Mouse (Mus musculus) effector memory CD4-positive, alpha-beta T cell, adult 5 months (primary cell): ENCODE measurements around the gene Hist1h4f. TPM values are rescaled to one million over a fixed set of nuclear protein-coding genes. Genes with fewer than 3 reads are reported as not detected.

Source experiments
- polyA plus RNA-seq: library from polyadenylated mRNA; unstranded; fragments of 100-300 nt; shearing (Covaris generic); gene quantifications from one replicate; pipeline ENCODE4 v1.2.1, GENCODE M21; 2017

Hist1h4f gene
- not detected for polyA plus RNA-seq

DNA sequence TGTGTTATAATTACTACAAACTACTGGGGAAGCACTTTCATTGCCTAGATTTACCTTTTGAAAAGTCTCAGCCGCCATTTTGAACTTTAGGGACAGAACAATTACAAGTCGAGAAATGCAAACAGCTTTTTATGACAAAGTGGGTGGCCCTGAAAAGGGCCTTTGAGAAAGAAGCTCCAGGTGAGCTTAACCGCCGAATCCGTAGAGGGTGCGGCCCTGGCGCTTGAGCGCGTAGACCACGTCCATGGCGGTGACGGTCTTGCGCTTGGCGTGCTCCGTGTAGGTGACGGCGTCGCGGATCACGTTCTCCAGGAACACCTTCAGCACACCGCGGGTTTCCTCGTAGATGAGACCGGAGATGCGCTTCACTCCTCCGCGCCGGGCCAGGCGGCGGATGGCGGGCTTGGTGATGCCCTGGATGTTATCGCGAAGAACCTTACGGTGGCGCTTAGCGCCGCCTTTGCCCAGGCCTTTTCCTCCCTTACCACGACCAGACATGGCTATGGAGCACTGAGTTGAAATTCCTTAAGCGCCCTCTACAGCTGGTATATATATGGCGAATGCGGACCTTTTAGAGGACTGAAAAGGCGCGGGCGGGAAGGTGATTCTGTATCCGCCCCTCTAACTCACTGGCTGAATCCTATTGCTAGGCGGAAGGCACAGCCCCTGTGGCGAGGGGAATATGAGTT is at the start of gene Hist1h4f:
TSS of gene Hist1h4f (minus strand) at position 503 of the 689 bp plus-strand sequence.

GRCm38 (mm10) chr13:23581408-23582218 is 30.2 kb upstream of the Hist1h4f start, which contains the start of gene Hist1h4d:
Gene Hist1h4d (plus strand): TSS chr13:23581598.

GRCm38 (mm10) chr13:23575271-23575851 is 23.9 kb upstream of the Hist1h4f start, which contains the start of gene Hist1h3d:
Gene Hist1h3d (plus strand): TSS chr13:23575763.

DNA sequence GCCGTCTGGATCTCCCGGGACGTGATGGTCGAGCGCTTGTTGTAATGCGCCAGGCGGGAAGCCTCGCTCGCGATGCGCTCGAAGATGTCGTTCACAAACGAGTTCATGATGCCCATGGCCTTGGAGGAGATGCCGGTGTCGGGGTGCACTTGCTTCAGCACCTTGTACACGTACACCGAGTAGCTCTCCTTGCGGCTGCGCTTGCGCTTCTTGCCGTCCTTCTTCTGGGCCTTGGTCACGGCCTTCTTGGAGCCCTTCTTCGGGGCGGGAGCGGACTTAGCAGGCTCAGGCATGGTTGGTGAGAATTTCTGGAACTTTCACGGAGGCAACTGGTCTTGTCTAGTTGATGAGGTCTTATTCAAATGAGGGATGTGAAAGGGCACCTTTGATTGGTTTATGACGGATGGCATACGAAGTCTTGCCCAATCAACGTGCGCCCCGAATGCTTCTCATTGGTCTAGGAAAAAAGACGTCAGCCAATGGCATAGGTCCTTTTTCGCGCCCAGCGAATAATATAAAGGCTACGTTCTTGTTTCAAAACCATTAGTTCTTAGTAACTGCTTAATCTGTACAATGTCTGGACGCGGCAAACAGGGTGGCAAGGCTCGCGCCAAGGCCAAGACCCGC is 22.6 kb upstream of the Hist1h4f start, which contains the start of the genes Hist1h2bf and Hist1h2ad:
TSS of gene Hist1h2bf (minus strand) at position 299 of the 627 bp plus-strand sequence.
TSS of gene Hist1h2ad (plus strand) at position 484 of the 627 bp plus-strand sequence.

GRCm38 (mm10) chr13:23571022-23571503 is 19.6 kb upstream of the Hist1h4f start, which contains the start of the genes Hist1h2ae and Hist1h2bg:
Gene Hist1h2ae (minus strand): TSS chr13:23571220.
Gene Hist1h2bg (plus strand): TSS chr13:23571396.

DNA sequence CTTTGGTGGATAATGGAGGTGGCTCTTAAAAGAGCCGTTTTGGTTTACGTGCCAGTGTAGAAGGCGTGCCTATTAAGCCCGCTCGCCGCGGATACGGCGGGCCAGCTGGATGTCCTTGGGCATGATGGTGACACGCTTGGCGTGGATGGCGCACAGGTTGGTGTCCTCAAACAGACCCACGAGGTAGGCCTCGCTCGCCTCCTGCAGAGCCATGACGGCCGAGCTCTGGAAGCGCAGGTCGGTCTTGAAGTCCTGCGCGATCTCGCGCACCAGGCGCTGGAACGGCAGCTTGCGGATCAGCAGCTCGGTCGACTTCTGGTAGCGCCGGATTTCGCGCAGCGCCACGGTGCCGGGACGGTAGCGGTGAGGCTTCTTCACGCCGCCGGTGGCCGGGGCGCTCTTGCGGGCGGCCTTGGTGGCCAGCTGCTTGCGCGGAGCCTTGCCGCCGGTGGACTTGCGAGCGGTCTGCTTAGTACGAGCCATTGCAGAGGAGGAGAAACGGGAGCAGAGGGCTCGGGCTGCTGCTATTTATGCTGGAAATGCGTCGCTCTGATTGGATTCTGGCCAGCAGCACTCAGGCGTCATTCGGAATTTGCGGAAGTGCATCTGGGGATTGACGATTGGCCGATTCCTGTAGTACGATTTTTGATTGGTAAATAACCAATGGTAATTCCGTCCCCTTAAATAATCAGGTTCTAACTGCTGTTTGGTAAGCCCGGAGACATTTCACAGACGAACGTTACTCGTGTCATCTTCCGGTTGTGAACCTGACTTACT is 10.6 kb upstream of the Hist1h4f start, which contains the start of gene Hist1h3e:
TSS of gene Hist1h3e (minus strand) at position 487 of the 777 bp plus-strand sequence.

GRCm38 (mm10) chr13:23552962-23553361 is 1.5 kb upstream of the Hist1h4f start, which contains the start of gene Hist1h1d:
Gene Hist1h1d (plus strand): TSS chr13:23553262.

DNA sequence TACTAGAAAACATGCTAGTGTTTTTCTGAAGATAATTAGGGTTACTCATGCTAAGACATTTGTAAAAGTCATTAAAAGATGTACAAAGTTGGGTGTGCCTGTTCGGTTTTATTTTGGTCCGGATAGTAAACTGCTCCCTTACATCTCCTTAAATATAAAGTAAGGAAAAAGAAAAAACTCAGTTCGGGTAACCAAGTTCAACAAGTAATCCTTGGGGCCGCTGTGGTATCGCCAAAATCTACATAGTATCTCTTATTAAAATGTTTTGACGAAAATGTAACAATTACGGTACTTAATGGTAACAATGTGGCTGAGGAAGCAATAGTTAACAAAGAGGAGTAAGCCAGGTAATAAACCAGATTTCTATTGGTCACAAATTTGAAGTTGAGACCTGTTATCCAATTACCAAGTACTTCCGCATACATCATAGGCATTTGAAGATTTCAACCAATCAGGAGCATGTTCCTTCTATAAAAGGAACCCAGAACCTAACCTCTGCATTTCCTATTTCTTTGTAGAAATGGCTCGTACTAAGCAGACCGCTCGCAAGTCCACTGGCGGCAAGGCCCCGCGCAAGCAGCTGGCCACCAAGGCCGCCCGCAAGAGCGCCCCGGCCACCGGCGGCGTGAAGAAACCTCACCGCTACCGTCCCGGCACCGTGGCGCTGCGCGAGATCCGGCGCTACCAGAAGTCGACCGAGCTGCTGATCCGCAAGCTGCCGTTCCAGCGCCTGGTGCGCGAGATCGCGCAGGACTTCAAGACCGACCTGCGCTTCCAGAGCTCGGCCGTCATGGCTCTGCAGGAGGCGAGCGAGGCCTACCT is 7.3 kb downstream of the Hist1h4f start, which contains the start of gene Hist1h3f:
TSS of gene Hist1h3f (plus strand) at position 88 of the 822 bp plus-strand sequence.

DNA sequence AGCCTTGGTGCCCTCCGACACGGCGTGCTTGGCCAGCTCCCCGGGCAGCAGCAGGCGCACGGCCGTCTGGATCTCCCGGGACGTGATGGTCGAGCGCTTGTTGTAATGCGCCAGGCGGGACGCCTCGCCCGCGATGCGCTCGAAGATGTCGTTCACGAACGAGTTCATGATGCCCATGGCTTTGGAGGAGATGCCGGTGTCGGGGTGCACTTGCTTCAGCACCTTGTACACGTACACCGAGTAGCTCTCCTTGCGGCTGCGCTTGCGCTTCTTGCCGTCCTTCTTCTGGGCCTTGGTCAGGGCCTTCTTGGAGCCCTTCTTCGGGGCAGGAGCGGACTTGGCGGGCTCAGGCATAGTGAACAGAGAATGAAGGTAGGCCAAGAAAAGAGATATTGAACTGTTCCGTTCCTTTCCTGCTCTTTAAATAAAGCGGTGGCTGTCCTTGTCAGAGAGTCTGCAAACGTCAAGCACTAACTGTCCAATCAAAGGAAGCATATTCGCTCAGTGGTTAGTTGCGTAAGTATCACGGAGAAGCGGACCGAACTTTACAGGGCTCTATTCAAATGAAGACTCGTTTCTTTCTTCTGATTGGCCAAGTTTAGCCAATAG is 8.3 kb downstream of the Hist1h4f start, which contains the start of gene Hist1h2bh:
TSS of gene Hist1h2bh (minus strand) at position 394 of the 609 bp plus-strand sequence.

GRCm38 (mm10) chr13:23535137-23536075 is 16.0 kb downstream of the Hist1h4f start, which contains the start of gene Hist1h3g:
Gene Hist1h3g (plus strand): TSS chr13:23535422.

DNA sequence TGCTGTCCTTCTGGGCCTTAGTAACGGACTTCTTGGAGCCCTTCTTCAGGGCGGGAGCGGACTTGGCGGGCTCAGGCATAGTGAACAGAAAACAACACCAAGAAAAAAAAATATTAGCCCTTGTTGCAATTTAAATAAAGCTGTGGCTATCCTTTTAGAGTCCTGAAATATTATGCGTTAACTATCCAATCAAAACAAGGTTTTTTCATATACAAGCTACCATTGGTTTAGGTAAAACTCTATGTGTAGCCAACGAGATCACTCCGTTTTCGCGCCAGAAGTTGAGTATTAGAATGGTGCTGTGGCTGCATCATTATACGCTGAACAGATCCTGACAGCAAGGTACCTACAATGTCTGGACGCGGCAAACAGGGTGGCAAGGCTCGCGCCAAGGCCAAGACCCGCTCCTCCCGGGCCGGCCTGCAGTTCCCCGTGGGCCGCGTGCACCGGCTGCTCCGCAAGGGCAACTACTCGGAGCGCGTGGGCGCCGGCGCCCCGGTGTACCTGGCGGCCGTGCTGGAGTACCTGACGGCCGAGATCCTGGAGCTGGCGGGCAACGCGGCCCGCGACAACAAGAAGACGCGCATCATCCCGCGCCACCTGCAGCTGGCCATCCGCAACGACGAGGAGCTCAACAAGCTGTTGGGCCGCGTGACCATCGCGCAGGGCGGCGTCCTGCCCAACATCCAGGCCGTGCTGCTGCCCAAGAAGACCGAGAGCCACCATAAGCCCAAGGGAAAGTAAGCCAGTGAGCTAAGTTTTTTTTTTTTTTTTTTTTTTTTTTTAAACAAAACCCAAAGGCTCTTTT is 17.7 kb downstream of the Hist1h4f start, which contains the start of gene Hist1h2af:
TSS of gene Hist1h2af (plus strand) at position 347 of the 808 bp plus-strand sequence.

GRCm38 (mm10) chr13:23530901-23531875 is 20.3 kb downstream of the Hist1h4f start, which contains the start of gene Hist1h4h:
Gene Hist1h4h (plus strand): TSS chr13:23531050.

